Mouse (Mus musculus): ENCODE results near the gene Grap2.

Grap2 gene

DNA sequence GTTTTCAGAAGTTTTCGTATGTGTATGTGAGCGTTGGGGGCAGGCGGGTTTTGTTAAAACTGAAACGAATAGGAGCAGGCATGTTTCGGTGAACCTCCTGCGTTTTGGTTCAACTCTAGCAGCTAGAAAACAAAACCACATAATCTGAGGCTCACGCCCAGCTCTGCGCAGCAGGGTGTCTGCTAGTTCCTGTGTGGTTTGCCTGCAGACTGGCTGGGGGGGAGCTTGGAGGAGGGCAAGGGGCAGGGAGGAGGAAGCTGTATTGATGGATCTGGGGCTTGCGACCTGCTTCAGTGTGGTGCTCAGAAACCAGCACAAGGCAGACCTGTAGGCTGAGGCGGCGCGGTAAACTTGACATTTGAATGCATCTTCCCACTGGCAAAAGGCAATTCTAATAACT lies at the start of gene Grap2:
TSS of gene Grap2 (plus strand) at position 304 of the 400 bp plus-strand sequence.
- DNase-seq (ENCODE audit: extremely low spot score, low read depth, low spot score) = no peak

DNA sequence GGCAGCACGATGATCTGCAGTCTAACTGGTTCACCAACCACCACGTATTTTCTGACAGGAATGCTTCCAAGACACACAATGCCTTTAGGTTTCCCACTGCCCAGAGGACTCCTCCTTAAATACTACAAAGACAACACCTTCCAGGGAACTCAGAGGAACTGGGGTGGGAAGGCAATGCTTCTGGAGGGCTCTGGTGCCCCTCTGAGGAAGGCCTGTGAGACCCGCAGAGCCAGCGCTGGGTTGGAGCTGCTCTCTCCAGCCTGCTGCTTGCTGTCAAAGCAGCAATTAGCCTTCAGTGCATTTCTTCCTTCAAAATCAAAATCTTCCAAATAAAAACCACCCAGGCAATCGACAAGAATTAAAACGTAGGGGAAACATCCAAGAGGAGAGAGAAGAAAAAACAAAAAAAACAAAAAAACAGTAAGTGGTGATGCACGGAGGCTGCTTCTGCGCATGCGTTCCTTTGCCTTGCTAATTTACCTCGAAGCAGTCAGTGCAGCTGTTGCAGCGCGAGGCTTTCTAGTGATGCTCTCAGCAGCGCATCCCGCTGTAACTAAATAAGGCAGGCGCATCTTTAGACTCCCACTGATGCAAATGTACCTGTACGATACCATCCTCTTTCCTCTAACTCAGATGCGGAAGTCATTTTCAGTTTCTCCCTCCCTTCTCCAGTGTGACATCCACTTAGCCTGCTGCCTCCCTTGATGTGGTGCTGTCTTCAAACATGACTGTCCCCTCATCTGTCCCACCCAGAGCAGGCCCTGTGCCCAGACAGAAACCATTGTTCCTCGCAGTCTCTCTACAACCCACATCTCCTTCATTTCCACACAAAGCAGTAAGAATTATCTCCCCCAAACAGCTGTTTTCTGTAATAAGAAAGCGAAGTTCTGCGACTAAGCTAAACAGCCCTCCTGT lies 42.2 kb upstream of the Grap2 start:
- no peak for DNase-seq (ENCODE audit: extremely low spot score, low read depth, low spot score)

DNA sequence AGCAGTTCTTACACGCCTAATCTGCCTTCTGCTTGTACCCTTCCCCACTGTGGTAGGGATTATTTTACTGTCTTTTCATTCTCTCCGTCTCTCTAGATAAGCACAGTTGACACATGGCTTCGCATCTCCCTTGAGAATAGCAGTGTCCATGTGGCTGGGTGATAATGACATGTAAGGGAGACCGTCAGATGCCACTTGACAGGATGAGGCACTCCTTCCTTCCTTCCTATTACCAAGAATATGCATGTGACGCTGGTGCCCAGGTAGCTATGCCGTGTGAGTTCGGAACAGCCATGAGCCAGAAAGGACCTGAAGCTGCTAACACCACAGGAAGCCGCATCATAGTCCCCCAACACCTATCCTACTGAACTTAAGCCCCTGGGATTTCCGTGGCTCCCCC lies 41.4 kb upstream of the Grap2 start:
- no peak for DNase-seq (ENCODE audit: extremely low spot score, low read depth, low spot score)

DNA sequence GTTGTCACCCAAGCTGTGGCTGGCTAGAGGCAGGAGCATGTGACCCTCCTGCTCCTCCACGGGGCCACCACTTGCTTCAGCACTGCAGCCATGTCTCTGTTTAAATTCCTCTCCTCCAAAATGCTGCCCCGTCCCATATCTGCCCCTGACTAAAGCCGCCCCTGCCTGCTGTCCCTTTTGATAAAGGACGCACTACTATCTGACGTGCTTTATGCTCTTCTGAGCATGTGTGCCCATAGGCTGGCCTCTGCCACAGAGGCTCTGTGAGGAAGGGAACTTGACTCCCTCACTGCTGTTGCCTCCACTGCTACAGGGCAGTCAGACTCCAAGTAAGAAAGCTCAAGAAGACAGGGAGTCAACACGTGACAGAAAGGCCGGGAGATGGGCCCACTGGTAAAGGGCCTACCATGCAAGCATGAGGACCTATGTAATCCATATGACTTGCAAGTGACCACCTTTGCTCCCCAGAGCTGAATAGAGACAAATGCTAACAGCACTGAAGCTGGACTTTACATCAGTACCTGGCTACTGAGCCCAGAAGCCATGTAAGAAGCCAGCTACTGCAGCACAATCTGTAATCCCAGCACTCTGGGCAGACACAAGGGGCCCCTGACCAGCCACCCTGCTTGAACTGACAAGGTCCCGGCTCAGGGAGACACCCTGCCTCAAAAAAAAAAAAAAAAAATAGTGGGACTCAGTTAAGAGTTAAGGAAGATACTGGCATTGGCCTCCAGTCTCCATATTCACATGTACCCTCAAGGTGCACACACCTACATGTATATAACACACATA lies 39.9 kb upstream of the Grap2 start:
- no peak for DNase-seq (ENCODE audit: extremely low spot score, low read depth, low spot score)

DNA sequence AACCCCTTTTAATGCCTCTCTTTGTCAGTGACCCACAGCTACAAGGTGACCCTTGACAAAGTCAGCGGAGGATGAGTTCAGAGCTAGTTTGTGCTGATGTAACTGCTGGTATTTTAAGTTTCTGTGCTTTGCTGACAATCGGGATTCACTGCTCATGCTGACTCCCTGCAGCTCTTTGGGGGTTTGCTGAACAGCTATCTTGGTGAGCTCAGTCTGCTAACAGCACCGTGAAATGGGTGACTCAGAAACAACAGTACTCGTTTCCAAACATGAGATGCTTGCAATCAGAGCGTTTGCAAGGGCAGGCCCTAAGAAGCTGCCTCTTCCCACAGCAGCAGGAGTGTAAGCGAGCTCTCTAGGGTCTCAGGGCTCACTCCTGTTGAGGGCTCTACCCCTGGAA lies 39.1 kb upstream of the Grap2 start:
- DNase-seq (ENCODE audit: extremely low spot score, low read depth, low spot score) = no peak

DNA sequence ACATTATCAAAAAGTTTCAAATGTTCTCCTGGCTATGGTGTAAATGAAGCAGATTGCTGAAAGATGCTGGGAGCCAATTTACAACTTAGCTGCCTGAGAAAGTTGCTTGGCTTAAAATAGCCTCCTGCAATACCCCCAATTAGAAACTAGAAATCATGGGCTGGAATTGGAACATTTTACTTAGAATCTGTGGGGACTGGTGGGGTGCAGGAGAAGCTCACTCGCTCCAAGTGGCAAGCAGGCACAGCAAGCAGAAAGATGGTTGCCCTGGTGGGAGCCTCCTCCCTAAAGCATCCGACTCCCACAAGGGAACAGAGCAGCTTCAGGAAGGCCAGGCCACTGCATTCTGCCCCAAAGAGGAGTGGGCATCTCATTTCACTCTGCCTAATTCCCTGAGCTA lies 36.3 kb upstream of the Grap2 start:
- DNase-seq (ENCODE audit: extremely low spot score, low read depth, low spot score) = no peak

DNA sequence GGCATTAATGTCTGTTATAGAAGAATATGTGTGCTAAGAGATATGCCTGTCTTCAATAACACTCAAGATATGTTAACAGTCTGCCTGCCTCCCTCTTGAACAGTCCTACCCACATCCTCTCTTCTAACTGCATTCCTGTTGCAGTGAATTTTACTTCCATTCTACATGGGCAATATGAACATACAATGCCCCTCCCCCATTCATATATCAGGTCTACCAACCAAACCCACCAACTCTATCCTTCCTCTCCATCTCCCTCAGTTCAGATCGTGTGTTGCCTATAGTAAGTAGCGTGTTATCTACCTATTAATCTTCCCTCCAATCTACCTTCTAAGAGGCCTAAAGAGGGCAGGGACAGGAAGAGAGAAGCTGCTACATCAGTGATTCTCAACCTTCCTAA lies 34.3 kb upstream of the Grap2 start:
- DNase-seq (ENCODE audit: extremely low spot score, low read depth, low spot score) = no peak

DNA sequence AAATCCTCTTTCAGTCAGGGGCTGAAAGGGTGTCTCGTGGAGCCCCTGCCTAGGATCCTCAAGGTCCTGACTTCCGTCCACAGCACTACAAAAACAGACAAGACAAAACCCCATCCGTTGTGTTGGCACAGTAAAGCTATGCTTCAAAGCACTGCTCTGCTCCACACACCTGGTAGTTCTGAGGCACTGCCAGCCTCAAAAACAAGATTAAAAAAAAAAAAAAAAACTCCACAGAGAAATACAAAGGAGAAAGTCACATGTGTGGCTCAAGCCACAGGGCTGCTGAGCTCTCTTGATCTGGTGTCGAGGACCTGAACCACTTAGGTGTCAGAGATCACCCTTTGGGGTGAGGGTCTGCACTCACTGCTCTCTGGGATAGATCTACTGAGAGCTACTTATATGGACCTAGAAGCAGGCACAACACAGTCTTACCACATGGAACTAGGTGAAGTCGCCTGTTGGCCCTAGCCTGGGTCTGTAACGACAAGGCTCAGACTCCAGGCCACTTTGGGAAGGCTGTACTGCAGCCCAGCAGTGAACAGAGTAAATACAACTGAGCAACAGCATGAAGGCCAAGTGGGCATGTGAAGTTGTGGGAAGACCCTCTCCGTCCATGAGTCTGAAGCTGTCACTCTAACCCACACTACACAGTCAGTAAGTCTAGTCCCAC lies 33.6 kb upstream of the Grap2 start:
- no peak for DNase-seq (ENCODE audit: extremely low spot score, low read depth, low spot score)

DNA sequence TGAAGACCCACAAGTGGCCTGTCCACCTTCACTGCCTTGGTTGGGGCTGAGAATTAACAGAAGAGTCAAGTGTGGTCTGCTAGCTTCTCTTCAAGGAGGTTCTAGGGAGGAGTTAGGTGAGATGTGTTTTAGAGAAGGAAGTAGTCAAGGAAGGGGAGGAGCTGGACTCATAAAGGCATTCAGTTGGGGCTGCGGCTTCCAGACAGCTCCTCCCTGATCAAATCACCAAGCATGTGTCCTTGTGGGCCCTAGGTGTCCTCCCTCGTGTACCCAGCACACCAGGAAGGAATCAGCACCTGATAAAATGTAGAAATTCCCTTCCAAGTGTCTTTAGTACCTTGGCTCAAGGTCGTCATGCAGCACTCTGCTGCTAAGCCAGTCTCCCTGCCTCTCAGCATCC lies 28.3 kb upstream of the Grap2 start:
- no peak for DNase-seq (ENCODE audit: extremely low spot score, low read depth, low spot score)

DNA sequence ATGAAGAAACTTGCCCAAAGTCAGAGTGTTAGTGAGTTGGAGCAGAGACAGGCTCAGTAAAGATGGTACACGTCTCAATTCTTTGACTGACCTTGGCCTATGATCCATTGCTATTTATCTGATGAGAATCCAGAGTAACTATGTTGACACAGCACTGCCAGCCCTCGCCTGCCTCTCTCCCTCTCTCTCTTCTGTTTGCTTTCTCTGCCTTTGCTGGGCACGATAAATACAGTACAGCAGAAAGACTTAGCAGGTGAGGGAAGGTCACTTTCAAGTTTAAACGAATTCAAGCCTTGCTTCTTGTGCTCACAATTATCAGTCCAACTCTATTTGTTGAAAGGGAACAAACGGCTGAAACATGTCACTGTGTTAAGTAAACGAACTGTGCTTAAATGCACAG lies 27.0 kb upstream of the Grap2 start:
- no peak for DNase-seq (ENCODE audit: extremely low spot score, low read depth, low spot score)

DNA sequence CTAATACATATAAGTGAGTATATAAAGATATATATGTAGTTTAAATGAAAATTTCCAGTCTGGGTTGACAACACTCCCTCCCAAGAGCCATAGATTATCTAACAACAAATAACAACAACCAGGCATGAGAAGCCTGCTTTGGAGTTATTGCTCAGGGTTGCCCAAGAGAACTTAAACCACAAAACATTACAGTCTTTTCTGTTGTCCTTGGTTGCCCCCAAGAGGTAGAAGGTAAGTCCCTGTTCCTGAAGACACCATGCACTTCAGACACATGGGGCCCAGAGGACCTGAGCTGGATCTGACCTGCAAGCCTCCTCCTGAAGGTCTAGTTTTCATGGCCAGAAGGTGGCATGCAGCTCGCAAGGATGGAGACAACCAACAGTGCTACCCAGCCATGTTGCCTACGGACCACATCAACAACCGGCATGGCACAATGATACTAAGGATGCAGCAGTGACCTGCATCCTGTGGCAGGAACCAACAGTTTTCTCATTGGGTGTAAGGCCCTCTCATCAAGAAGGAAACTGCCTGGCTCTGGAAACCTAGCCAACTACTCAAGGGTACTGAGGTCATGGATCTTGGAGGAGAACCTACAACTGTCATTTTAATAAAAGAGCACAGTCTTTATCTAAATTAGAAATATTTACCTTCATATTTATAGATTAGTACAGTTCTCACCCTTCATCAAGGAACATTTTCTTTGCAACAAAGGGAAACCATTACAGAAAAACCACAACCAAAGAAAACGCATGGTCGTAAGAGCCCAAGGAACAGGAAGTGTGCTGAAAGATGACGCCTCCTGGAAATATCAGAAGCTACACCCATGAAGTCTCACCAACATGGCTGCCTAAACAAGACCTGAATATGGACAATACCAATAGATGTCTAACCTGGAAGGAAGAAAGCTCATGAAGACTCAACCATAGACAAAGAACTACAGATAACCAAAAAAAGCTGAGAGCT lies 17.3 kb upstream of the Grap2 start:
- DNase-seq (ENCODE audit: extremely low spot score, low read depth, low spot score) = no peak

DNA sequence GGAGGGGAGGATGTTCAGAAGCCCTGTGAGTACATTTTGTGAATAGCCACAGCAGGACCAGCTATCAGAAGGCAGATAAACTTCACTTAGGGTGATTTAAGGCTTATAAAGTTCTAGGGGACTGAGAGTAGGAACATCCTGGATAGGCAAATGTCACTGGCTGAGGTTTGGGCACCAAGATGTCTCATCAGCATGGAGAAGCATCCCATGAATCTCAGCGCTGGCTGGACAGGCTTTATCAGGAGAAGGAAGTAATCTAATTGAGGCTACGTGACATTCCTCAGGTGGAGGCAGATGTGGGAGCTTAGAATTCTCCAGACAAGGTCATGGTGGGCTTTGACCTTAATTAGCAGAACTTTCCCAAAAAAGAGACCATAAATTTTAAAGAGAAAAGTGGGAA lies 16.4 kb upstream of the Grap2 start:
- DNase-seq (ENCODE audit: extremely low spot score, low read depth, low spot score) = no peak

DNA sequence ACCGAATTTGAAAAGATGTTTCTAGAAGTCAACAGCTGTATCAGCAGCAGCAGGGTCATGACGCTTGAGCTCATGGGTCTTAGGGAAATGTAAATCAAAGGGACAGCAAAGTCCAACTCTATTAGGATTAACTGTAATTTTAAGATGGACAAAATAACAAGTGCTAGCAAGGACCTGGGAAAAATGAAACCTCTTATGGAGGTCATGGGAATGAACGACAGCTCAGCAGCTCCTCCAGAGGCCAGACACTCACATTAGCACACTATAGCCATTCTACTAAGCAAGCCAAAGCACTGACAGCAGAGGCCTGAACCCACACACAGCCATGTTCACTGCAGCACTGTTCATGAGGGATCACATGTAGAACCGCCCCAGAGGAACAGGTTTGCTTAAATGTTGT lies 14.6 kb upstream of the Grap2 start:
- no peak for DNase-seq (ENCODE audit: extremely low spot score, low read depth, low spot score)

DNA sequence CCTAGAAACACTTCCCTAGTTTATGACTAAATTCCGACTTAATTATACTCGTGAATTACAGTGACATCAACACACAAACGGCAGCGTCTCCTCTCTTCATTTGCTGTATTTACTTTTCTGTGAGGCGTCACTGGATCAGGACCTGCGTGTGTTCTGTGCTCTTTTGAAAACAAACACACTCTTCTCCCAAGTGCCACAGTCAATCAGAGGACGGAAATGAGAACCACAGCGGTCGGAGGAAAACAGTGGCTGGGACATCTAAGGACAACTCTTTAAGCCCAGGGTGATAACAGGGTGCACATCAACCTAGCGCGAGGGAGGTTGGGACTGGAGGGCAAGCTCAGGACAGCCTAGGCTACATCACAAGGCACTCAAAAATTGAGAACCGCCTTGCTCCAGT lies 12.9 kb upstream of the Grap2 start:
- DNase-seq (ENCODE audit: extremely low spot score, low read depth, low spot score) = no peak

DNA sequence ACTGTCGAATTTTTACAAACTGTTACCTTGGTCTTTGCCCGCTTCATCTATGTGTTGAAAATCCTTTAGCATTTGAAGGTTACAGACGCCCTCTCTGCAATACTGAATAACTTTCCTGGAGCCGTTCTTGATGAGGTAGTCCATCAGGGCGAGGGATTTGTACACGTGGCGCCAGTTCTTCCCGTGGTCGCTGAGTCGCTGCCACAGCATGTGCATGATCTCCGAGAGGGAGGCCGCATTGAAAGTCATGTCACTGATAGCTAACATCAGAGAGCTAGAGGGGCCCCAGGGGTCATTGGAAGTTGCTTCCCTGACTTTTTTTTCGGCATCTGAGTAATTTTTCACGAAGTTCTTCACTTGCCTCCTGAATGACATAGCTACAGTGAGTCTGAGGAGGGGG lies 12.4 kb upstream of the Grap2 start:
- DNase-seq (ENCODE audit: extremely low spot score, low read depth, low spot score) = no peak

DNA sequence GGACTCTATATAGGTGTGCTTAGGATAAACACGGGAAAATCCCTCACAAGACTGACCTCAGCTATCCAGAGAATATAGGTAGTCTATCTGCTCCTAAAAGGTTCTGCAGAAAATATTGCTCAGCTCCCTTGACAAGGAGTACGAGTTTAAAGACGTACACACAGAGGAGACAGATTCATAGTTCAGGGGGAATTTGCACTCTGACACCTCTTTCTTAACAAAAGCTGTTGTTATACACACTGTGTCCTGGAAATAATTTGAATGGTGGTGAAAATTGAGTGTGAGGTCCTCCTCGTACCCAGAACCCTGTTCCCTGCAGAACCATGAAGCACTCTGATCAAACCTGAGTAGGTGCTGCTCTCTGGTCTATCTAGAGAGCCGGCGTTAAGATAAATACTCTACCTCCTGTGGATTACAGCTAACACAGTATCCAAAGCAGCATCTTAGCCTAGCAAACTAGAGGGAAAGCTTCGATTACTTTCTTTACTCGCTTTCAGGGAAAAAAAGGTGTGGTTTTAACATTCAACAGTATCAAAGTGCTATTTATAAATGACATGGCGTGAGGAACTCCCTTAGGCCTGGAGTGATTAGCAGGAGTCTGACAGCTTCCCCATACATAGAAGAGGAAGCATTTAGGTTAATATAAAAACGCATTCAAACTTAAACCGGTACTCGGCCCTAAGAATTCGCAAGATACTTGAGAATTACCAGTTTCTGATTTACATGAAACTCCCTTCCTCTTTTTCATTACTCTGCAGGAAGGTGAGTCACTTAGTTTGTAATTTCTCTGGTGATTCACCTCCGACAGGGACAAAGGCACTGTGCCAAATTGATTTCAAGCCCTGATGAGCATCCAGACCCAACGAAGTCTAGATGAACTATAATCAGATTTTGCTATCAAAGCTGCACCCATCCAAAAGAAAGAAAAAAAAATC lies 11.5 kb upstream of the Grap2 start:
- no peak for DNase-seq (ENCODE audit: extremely low spot score, low read depth, low spot score)

DNA sequence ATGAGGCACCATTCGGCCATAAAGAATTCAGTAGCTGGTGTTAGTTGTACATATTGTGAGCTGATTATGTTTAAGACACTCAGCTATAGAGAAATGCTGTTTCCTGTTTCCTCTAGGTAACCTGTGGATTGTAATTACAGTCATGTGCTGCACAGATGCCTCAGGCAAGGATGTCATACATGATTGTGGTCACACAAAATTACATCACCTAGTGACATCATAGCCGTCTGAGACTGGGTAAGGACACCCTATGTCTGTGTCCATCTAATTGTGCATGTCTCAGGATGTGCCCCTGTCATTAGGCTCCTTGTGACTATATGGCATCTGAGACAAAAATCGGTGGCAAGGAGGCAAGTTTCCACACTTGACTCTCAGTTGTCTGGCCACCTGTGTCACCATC lies 9.9 kb upstream of the Grap2 start:
- DNase-seq (ENCODE audit: extremely low spot score, low read depth, low spot score) = no peak

DNA sequence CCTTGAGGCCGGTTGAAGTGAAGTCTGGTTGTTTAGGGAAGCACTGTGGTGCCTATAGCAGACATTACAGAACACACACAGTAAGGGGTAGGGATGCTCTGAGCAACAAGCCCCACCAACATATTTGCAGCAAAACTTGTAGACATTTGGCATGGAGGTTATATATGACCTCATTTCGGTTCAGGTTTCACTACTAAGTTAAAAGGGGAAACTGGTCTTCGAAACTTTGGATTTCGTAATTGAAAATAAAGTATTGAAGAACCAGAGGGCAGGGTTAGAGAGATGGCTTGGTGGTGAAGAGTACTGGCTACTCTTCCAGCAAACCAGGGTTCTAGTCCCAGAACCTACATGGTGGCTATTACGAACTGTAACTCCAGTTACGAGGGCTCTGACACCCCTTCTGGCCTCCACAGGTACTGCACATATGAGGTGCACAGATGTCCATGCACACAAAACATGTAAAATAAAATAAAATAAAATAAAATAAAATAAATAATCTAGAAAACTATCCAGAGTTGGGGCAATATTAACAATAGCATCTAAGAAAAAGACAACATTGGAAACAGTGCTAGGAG lies 8.7 kb upstream of the Grap2 start:
- DNase-seq (ENCODE audit: extremely low spot score, low read depth, low spot score) = no peak

DNA sequence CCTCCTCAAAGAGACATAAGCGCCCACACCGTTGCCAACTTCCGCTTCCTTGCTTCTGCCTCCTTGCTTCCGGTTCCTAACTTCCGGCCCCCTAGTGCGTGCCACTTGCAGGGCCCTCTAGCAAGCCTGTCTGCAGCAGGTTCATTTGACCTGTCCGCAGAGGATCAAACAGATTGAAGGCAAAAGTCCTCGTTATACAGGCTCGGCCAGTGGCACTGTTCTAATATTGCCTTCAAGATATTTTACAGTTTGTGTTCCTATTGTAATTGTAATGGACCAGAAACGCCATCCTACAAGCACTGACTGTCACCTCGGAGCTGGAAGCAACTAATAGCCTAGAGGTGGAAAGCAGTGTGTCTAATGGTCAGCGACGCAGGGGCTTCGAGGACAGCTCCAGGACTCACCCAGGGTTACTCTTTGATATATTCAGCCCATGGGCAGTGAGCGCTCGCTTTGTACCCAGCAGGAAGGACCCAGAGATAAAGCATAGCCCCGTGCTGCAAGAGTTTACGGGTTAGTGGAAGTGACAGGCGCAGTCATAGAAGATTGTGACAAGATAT lies 7.2 kb upstream of the Grap2 start, which contains the start of gene Enthd1:
TSS of gene Enthd1 (minus strand) at position 51 of the 560 bp plus-strand sequence.
- DNase-seq (ENCODE audit: extremely low spot score, low read depth, low spot score) = no peak

Data from hindlimb bud, embryonic 11.5 days (tissue).